ENCODE assay signal across 21 mouse cellular contexts in genomic region chr16:72267839-72268238, GRCm38 (mm10). TPM values are rescaled to one million over a fixed set of nuclear protein-coding genes. Genes with fewer than 3 reads are reported as not detected.
"Had no signal": no experiment of that assay in that cellular context is flagged by ENCODE, and none has a peak within 500 bp of the region (broad histone marks: within the 10 kb centered on the region; RNA-seq: fewer than 3 reads in every experiment).

No protein-coding gene starts in this region.

- H3K36me3 ChIP-seq: lung, embryonic 15.5 days; midbrain, embryonic 13.5 days; midbrain, embryonic 15.5 days; neural tube, embryonic 12.5 days had no signal

- H3K27me3 ChIP-seq: lung, embryonic 15.5 days; megakaryocyte, embryonic 14.5 days; midbrain, embryonic 13.5 days; midbrain, embryonic 15.5 days; neural tube, embryonic 12.5 days had no signal

- ATAC-seq: liver, postnatal 0 days; lung, postnatal 0 days; midbrain, embryonic 13.5 days; midbrain, embryonic 15.5 days had no signal

- H3K4me1 ChIP-seq: lung, embryonic 15.5 days; megakaryocyte, embryonic 14.5 days; midbrain, embryonic 13.5 days; midbrain, embryonic 15.5 days; neural tube, embryonic 12.5 days had no signal

- H3K4me2 ChIP-seq: lung, embryonic 15.5 days; midbrain, embryonic 11.5 days; midbrain, embryonic 13.5 days; midbrain, embryonic 15.5 days; neural tube, embryonic 12.5 days had no signal

- H3K9ac ChIP-seq: liver, postnatal 0 days; lung, embryonic 15.5 days; midbrain, embryonic 13.5 days; midbrain, embryonic 15.5 days; neural tube, embryonic 12.5 days had no signal

- H3K27ac ChIP-seq: lung, embryonic 15.5 days; macrophage; midbrain, embryonic 13.5 days; midbrain, embryonic 15.5 days; neural tube, embryonic 12.5 days had no signal

- DNase-seq: liver, postnatal 0 days; lung, adult 2 months; lung, postnatal 14 days; lung, postnatal 36 days; right cerebral cortex, postnatal 25 days; right cerebral cortex, postnatal 4 days; spleen, adult 18-20 months; thymus, adult 18-20 months; thymus, postnatal 14 days; thymus, postnatal 36 days had no signal

- H3K9me3 ChIP-seq: lung, embryonic 15.5 days; megakaryocyte, embryonic 14.5 days; midbrain, embryonic 13.5 days; midbrain, embryonic 15.5 days; neural tube, embryonic 12.5 days had no signal

- H3K4me3 ChIP-seq: lung, embryonic 15.5 days; megakaryocyte, embryonic 14.5 days; midbrain, embryonic 13.5 days; midbrain, embryonic 15.5 days; neural tube, embryonic 12.5 days had no signal

RNA-seq across cellular contexts. Expression of gene Robo1, which starts 40.3 kb away (rescaled TPM):
- total RNA-seq: megakaryocyte progenitor cell, adult 5-6 weeks; monocyte, adult 5-6 weeks; neutrophil, adult 5-6 weeks had no signal
- polyA plus RNA-seq: macrophage had no signal
